Mouse (Mus musculus): ENCODE measurements around the gene Dennd4b. TPM values are rescaled to one million over a fixed set of nuclear protein-coding genes. Genes with fewer than 3 reads are reported as not detected.

Gene Dennd4b
- 6.8 and 10.3 TPM in 2 replicates for polyA plus RNA-seq (2011; ENCODE audit: insufficient read length, low read depth, missing spikeins)

DNA sequence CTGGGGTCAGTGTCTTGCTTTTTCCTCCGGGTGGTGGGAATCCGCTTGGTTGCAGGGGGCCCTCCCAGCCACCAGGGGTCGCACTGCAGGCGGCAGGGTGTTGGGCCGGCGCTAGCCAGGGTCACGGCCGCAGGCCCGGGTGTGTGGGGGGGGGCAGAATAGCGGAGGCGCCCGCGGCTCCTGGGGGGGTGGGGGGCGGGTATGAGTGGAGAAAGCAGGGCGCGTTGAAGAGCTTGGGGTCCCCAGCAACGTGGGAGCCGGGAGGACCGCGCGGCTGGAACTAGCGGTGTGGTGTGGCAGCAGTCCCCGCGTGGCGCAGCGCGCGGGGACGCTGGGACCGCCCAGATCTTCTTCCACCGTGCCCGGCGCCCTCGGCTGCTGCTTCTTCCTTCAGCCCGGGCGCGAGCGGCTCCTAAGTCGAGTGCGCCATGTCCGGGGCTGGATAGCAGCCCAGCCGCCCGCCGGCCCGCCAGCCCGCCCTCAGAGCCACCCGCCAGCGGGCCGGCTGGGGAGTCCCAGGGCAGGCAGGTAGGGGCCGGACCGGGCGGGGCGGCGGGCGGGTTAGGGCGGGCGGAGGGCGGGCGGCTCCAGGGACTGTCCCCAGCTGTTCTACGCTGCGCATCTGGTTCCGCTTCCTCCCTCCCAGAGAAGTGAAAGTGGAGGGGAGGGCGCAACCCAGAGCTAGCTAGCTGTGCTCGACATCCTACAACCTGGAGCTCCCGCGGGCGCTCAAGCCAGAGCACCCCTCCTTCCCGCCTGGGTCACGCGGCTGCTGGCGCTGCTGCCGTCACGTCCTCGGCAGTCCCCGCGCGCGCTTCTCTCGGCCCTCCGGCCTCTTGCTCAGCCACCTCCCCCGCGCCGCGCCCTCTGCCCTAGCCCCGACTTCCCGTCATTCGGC is at the start of gene Dennd4b:
Dennd4b (plus strand) TSS at position 152 of the 898 bp plus-strand sequence.
- TF ChIP-seq POLR2A (IDR thresholded peaks at IDR 0.05; ENCODE audit: low read depth, low read length) (peak; percentile 84), CTCF (IDR thresholded peaks at IDR 0.05; ENCODE audit: borderline replicate concordance, insufficient read depth, low read length) (peak; percentile 76)
- Histone ChIP-seq H3K4me1 (ENCODE audit: control insufficient read depth, insufficient read depth, low read length) (no peaks in the 10 kb centered on the region), H3K27ac (ENCODE audit: insufficient read depth, low read length) (peak within 1 kb of the TSS; percentile 94), H3K4me3 (ENCODE audit: insufficient read depth, low read length) (peak within 1 kb of the TSS; percentile 62)

DNA sequence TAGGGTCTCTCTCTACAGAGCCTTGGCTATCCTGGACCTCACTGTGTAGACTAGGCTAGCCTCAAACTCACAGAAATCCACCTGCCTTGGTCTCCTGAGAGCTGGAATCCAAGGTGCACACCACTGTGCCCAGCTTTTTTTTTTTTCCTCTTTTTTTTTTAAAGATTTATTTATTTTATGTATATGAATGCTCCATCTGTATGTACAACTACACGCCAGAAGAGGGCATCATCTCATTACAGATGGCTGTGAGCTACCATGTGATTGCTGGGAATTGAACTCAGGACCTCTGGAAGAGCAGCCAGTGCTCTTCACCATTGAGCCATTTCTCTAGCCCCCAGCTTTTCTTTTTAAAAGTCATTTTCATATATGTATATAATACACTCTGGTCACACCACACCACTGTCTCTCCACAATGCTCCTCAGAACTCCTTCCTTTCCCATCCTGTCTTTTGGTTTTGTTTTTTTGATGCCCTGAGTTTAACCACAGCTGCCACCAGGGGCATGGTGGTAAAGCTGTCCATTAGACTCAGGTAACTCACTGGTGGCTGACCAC is 49.1 kb upstream of the Dennd4b start:
- Histone ChIP-seq H3K4me1 (ENCODE audit: control insufficient read depth, insufficient read depth, low read length) (peaks cover 6% of the 10 kb centered on the region), H3K4me3 (ENCODE audit: insufficient read depth, low read length) (no peak overlapping the region), H3K27ac (ENCODE audit: insufficient read depth, low read length) (no peak overlapping the region)
- TF ChIP-seq CTCF (IDR thresholded peaks at IDR 0.05; ENCODE audit: borderline replicate concordance, insufficient read depth, low read length) (no peak), POLR2A (IDR thresholded peaks at IDR 0.05; ENCODE audit: low read depth, low read length) (no peak)

DNA sequence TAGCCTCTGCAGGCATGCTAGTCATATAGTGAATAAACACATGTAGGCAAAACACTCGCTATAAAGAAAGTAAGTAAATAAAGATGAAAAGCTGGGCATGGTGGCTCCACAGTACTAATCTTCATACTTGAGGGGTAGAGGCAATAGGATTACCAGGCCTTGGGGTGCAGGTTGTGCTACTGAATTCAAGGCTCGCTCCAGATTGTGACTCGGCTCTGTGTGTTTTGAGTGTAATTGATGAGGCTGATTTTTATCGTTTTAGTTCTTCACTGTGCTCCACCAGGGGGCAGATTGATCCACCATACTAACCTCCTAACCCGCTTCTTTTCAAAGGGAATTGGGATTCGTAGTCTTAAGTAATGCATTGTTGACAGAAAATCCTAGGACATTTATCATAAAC is 44.9 kb upstream of the Dennd4b start:
- no peak for TF ChIP-seq POLR2A (IDR thresholded peaks at IDR 0.05; ENCODE audit: low read depth, low read length)
- no peak for TF ChIP-seq CTCF (IDR thresholded peaks at IDR 0.05; ENCODE audit: borderline replicate concordance, insufficient read depth, low read length)
- H3K4me1 ChIP-seq (ENCODE audit: control insufficient read depth, insufficient read depth, low read length) = no peaks in the 10 kb centered on the region
- H3K4me3 ChIP-seq (ENCODE audit: insufficient read depth, low read length) = peak overlapping the region; percentile 50; the same call in 1 of the 2 replicates
- peak overlapping the region; percentile 87 for H3K27ac ChIP-seq (ENCODE audit: insufficient read depth, low read length)

DNA sequence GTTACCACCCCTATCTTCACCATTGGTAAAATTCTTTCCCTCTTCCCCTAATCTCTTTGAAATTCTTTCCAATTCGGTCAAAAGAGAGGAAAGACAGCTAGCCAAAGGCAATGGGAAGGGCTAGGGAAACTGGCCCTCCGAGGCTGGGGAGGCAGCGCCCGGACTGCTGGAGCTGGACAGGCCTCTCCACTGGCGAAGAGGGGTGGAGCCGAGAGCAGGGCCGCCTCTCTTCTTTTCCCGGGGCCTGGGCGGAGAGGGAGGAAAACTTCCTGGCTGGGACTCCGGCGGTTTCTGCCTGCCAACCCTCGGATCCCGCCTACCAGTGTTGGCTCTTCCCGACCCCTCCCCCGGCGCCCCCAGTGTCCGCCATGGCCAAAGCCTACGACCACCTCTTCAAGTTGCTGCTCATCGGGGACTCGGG is 44.4 kb upstream of the Dennd4b start:
- H3K4me3 ChIP-seq (ENCODE audit: insufficient read depth, low read length) = peak overlapping the region; percentile 50
- TF ChIP-seq CTCF (IDR thresholded peaks at IDR 0.05; ENCODE audit: borderline replicate concordance, insufficient read depth, low read length) = no peak
- peak; percentile 86 for TF ChIP-seq POLR2A (IDR thresholded peaks at IDR 0.05; ENCODE audit: low read depth, low read length)
- H3K4me1 ChIP-seq (ENCODE audit: control insufficient read depth, insufficient read depth, low read length) = no peaks in the 10 kb centered on the region
- peak overlapping the region; percentile 87 for H3K27ac ChIP-seq (ENCODE audit: insufficient read depth, low read length)

DNA sequence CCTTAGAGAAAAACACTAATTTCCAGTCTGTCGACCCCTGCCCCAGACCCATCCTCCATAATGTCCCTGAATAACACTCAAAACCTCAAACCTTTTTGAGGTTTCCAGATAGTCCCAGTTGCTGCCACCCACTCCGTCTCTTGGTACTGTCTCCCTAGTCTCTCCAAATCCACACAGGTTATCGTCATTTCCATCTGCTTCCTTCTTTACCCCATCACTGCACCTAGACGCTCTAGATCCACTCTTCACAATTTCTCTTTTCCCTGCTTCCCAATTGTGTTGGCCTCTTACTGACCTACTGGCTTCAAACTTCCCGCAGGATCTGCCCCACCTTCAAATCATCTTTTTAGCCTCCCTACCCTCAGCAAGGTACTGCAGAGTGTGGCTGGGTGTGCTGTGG is 43.9 kb upstream of the Dennd4b start:
- H3K4me1 ChIP-seq (ENCODE audit: control insufficient read depth, insufficient read depth, low read length) = no peaks in the 10 kb centered on the region
- H3K27ac ChIP-seq (ENCODE audit: insufficient read depth, low read length) = no peak overlapping the region
- TF ChIP-seq CTCF (IDR thresholded peaks at IDR 0.05; ENCODE audit: borderline replicate concordance, insufficient read depth, low read length) (no peak), POLR2A (IDR thresholded peaks at IDR 0.05; ENCODE audit: low read depth, low read length) (no peak)
- H3K4me3 ChIP-seq (ENCODE audit: insufficient read depth, low read length) = peak overlapping the region; percentile 50

DNA sequence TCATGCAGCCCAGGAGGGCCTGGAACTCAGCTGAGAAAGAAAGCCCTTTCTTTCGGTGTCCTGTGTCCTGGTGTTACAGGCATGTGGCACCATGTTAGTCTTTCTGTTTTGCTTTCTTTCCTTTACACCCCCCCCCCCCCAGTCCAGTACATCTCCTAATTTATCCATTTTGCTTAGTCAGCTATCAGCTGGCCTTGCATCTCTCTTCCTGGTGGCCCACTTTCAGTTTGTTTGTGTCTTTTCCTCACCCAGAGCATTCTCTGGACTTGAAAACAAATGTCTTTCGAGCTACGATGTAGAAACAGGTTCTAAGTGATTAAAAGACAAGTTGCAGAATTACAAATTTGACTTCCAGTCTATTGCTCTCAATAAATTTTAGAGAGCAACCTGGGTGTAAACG is 42.5 kb upstream of the Dennd4b start:
- TF ChIP-seq CTCF (IDR thresholded peaks at IDR 0.05; ENCODE audit: borderline replicate concordance, insufficient read depth, low read length) = no peak
- TF ChIP-seq POLR2A (IDR thresholded peaks at IDR 0.05; ENCODE audit: low read depth, low read length) = no peak
- Histone ChIP-seq H3K27ac (ENCODE audit: insufficient read depth, low read length) (no peak overlapping the region), H3K4me1 (ENCODE audit: control insufficient read depth, insufficient read depth, low read length) (no peaks in the 10 kb centered on the region), H3K4me3 (ENCODE audit: insufficient read depth, low read length) (no peak overlapping the region)

DNA sequence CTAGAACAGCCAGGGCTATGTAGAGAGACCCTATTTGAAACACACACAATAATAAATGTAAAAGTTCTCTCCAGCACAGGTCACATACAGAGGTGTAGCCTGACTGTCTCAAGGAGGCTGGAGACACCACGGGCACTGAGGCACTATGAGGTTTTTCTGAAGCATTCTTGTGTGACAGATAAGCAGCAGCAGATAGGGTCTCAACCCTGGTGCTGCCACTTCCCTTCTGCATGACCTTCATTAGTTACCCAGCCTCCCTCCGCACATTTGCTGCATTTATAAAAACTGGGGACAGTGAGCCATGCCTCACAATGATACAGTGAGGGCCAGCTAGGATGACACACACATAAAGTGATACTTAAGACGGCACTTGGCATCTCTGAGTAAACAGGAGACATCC is 42.0 kb upstream of the Dennd4b start:
- TF ChIP-seq POLR2A (IDR thresholded peaks at IDR 0.05; ENCODE audit: low read depth, low read length) = no peak
- TF ChIP-seq CTCF (IDR thresholded peaks at IDR 0.05; ENCODE audit: borderline replicate concordance, insufficient read depth, low read length) = no peak
- no peak overlapping the region for H3K4me3 ChIP-seq (ENCODE audit: insufficient read depth, low read length)
- H3K4me1 ChIP-seq (ENCODE audit: control insufficient read depth, insufficient read depth, low read length) = no peaks in the 10 kb centered on the region
- H3K27ac ChIP-seq (ENCODE audit: insufficient read depth, low read length) = no peak overlapping the region

DNA sequence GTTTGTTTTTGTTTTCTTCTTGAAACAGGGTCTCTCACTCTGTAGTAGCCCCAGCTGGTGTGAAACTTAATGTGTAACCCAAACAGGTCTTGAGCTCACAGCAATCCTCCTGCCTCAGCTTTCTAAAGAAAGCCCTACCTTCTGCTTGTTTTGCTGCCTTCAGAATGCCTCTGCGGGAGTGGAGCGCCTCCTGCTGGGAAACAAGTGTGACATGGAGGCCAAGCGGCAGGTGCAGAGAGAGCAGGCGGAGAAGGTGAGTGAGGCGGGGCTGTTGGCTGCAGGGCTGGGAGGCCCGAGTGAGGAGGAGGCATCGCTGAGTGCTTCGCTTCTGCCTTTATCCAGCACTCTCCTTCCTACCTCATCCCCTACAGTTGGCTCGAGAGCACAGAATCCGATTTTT is 40.7 kb upstream of the Dennd4b start:
- no peak overlapping the region for H3K4me3 ChIP-seq (ENCODE audit: insufficient read depth, low read length)
- H3K27ac ChIP-seq (ENCODE audit: insufficient read depth, low read length) = no peak overlapping the region
- H3K4me1 ChIP-seq (ENCODE audit: control insufficient read depth, insufficient read depth, low read length) = no peaks in the 10 kb centered on the region
- TF ChIP-seq POLR2A (IDR thresholded peaks at IDR 0.05; ENCODE audit: low read depth, low read length) = no peak
- no peak for TF ChIP-seq CTCF (IDR thresholded peaks at IDR 0.05; ENCODE audit: borderline replicate concordance, insufficient read depth, low read length)

DNA sequence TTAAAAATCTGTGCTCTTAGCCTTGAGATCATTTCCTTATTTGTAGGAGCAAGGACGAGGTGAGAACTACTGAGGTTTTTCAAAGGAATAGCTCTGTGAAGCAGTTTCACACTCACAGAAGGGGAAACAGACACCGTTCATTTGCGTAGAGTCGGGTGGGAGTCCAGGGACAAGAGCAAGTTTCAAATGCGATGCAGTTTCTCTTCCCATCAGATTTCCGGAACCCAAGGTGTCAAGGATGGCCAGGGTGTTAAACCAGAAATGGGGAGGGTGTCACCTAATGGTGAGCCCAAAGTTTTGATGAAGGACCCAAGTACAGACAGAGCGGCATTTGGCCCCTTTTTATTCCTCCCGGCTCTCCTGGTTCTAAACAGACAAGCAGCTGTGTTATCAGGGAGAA is 33.9 kb upstream of the Dennd4b start:
- Histone ChIP-seq H3K27ac (ENCODE audit: insufficient read depth, low read length) (no peak overlapping the region), H3K4me3 (ENCODE audit: insufficient read depth, low read length) (peak overlapping the region; percentile 98), H3K4me1 (ENCODE audit: control insufficient read depth, insufficient read depth, low read length) (peaks cover 2% of the 10 kb centered on the region; the same call in 1 of the 2 replicates)
- TF ChIP-seq CTCF (IDR thresholded peaks at IDR 0.05; ENCODE audit: borderline replicate concordance, insufficient read depth, low read length) (no peak), POLR2A (IDR thresholded peaks at IDR 0.05; ENCODE audit: low read depth, low read length) (no peak)

Measured in embryonic fibroblast, embryonic 13.5 days (primary cell).